In the genomic region with DNA sequence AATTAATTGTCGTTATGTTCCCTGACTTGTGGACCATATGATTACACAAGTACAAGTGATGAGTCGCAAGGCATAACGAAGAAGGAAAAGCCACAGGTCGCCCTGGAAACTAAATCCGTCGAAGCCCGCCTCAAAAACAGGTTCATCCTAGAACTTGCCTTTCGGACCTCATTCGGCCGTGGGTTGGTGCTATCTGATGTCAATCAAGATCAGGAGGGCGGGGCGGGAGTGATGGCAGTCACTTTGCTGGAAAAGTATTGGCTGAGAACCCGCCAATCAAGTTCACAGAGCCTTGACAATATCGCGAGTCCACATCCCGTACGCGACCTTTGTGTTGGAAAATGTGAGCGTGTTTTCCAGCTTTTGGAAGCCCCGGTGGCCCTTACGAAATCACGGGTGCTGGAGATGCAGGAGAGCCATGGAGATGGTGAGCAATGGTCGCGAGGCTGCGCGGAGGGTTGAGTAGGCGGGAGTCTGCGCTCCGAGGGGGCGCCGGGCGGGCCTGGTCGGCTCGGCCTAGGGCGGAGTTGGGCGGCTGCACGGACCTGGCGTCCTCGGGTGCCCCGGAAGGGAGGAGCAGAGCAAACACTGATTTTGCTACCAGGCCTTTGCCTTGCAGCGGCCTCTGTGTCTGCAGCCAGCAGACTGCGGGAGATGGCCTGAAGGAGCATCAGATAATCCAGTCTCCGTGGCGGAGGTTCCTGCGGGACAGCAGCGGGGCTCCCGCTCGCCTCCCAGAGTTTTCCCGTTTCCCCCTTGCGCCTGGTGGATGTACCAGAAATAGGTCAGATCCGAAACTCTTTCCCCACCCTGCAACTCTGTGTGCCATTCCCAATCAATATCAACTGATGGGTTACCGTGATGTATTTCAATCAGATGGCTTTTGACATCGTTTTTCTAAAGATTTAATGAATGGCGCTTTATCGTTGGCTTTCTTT, we compare ENCODE assay signal across 8 mouse cellular contexts. TPM values are rescaled to one million over a fixed set of nuclear protein-coding genes. Genes with fewer than 3 reads are reported as not detected.
DNase-seq lines count a peak whose midpoint lies in the region; ATAC-seq and TF ChIP-seq lines count a peak whose summit lies in the region.

A gene (plus strand): TSS at position 285 of the 938 bp plus-strand sequence.

- peaks cover 5% of the 10 kb centered on the region; the same call in 1 of the 2 replicates for H3K4me1 ChIP-seq in hindbrain, postnatal 0 days (ENCODE audit: insufficient read depth, low read length)

- no peaks in the 10 kb centered on the region for H3K27me3 ChIP-seq in hindbrain, postnatal 0 days (ENCODE audit: insufficient read depth, low read length)

- peak within 1 kb of the TSS; percentile 95 for H3K9ac ChIP-seq in hindbrain, postnatal 0 days (replicated peaks; ENCODE audit: low read length)

- H3K27ac ChIP-seq in gastrocnemius, adult 2 months: peak within 1 kb of the TSS; percentile 99
- H3K27ac ChIP-seq in hindbrain, postnatal 0 days: peak within 1 kb of the TSS; percentile 97
- peak within 1 kb of the TSS; percentile 99 for H3K27ac ChIP-seq in left cerebral cortex, adult 2 months

- ATAC-seq in common myeloid progenitor, adult 5-6 weeks (replicated peaks; ENCODE audit: low read depth, poor library complexity, severe bottlenecking): peak; percentile 98
- peak; percentile 100 for ATAC-seq in hindbrain, postnatal 0 days
- ATAC-seq in megakaryocyte, adult 5-6 weeks (ENCODE audit: poor library complexity, severe bottlenecking): peak; percentile 95

- 1% methylated on average over 51 of the region's 55 CpGs for WGBS in hindbrain, postnatal 0 days

- peak; percentile 7; the same call in 1 of the 2 replicates for TF ChIP-seq CTCF in gastrocnemius, adult 2 months (IDR thresholded peaks at IDR 0.05)
- TF ChIP-seq CTCF in hindbrain, postnatal 0 days (IDR thresholded peaks at IDR 0.05; ENCODE audit: low read depth): 0 out of 2 replicates have a peak, but pooled peaks have one; percentile 32
- TF ChIP-seq CTCF in left cerebral cortex, adult 2 months (IDR thresholded peaks at IDR 0.05): peak; percentile 10

- H3K4me2 ChIP-seq in hindbrain, postnatal 0 days (ENCODE audit: low read depth, low read length): peak within 1 kb of the TSS; percentile 57

- H3K36me3 ChIP-seq in hindbrain, postnatal 0 days (ENCODE audit: insufficient read depth, low read length): no peaks in the 10 kb centered on the region

- DNase-seq in ZHBTc4 (ENCODE audit: low read depth, low spot score): peak; percentile 99
- DNase-seq in gastrocnemius, adult 2 months: peak; percentile 98
- peak; percentile 99 for DNase-seq in hindbrain, postnatal 0 days (ENCODE audit: low spot score)
- DNase-seq in left cerebral cortex, adult 2 months (ENCODE audit: extremely low spot score in 1 of 2, low spot score in 2 of 2): peak; percentile 98
- peak; percentile 99 to 100 for DNase-seq in right cerebral cortex, adult 2 months (ENCODE audit: low spot score in 2 of 2)
- DNase-seq in urinary bladder, postnatal 14 days (ENCODE audit: low spot score): peak; percentile 100

- no peaks in the 10 kb centered on the region for H3K9me3 ChIP-seq in hindbrain, postnatal 0 days (ENCODE audit: low read length)

- intact Hi-C loops in gastrocnemius, adult 2 months (cut with DNase I): loop anchor here (5.0 kb wide), 1 partner anchor 360 kb away; a partner anchor contains a TSS
- intact Hi-C loops in left cerebral cortex, adult 2 months (cut with DNase I): loop anchor here (2.0 kb wide), 1 partner anchor 157 kb away; no protein-coding TSS in a partner anchor

- peak within 1 kb of the TSS; percentile 99 for H3K4me3 ChIP-seq in gastrocnemius, adult 2 months
- peak within 1 kb of the TSS; percentile 90 for H3K4me3 ChIP-seq in hindbrain, postnatal 0 days (ENCODE audit: low read length)
- peak within 1 kb of the TSS; percentile 72 for H3K4me3 ChIP-seq in left cerebral cortex, adult 2 months

RNA-seq across cellular contexts. Expression of the gene that starts here (rescaled TPM):
- 52.2 and 64.0 TPM in 2 replicates for total RNA-seq in common myeloid progenitor, adult 5-6 weeks (2017)
- 10 to 100 TPM; 23.7 to 32.0 TPM for total RNA-seq in gastrocnemius, adult 2 months (2021)
- 30.5 and 33.5 TPM in 2 replicates for total RNA-seq in hindbrain, postnatal 0 days (2014; rRNA removed)
- polyA plus RNA-seq in hindbrain, postnatal 0 days (2015; fragmentation: Nextera tagmentation; extraction: Ambion mirVana): 33.3 and 35.9 TPM in 2 replicates
- total RNA-seq in left cerebral cortex, adult 2 months (2021): 10 to 100 TPM; 29.6 to 32.0 TPM
- 54.7 and 57.5 TPM in 2 replicates for total RNA-seq in megakaryocyte, adult 5-6 weeks (2015)
- total RNA-seq in megakaryocyte, adult 5-6 weeks (2017): 37.5 and 51.5 TPM in 2 replicates

Comparison
In these comparisons a context has a peak if more than half of its experiments do, and no peak if none do; other contexts are left out.
1. Peak in every context shown above with its lines: DNase-seq, ATAC-seq, H3K4me3 ChIP-seq and H3K27ac ChIP-seq.